Mouse (Mus musculus) right cerebral cortex, postnatal 25 days (tissue): ENCODE results near the gene Fam92b.

ENCODE experiments used
- DNase-seq: peaks from one replicate; pipeline ENCODE4 v3.0.0; 2022

Gene Fam92b

DNA sequence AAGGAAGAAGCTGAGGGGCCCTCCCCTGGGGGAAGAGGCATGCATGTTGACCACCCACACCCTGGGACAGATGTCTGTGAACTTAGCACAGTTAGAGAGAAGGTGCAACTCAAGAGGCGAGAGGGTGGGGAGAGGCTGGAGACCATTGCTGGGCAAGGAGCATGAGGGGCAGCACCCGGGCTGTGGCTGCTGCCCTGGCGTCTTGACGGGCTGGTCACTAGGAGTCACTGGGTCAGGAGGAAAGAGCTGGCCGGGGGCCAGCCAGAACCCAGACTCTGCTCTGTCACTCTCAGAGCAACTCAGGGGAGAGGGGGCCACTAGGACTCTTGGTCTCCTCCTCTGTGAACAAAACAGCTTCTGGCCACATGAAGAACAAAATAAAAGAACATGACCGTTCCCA lies 12.2 kb upstream of the Fam92b start:
- no peak for DNase-seq

GRCm38 (mm10) chr8:120188510-120188909 lies 11.2 kb upstream of the Fam92b start:
- no peak for DNase-seq

DNA sequence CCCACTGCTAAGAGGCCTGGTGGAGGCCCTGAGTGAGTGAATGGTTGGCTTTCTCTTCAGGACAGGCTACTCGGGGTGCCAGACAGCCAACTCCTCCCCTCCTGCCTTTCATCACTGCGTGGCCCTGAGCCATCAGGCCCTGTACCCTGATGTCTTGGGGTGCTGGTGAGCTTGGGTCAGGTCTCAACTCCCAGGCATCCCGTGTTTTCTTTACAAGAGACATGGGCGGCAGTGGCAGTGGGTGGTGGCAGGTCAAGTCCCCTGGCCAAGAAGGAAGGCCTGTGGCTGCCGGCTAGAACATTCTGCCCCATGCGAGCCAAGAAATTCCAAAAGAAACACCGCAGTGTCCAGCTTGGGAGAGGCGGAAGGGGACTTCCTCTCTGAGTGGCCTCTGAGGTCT lies 9.2 kb upstream of the Fam92b start:
- DNase-seq = no peak

GRCm38 (mm10) chr8:120184850-120185792 lies 7.9 kb upstream of the Fam92b start:
- no peak for DNase-seq

GRCm38 (mm10) chr8:120184366-120184765 lies 7.1 kb upstream of the Fam92b start:
- DNase-seq = no peak

GRCm38 (mm10) chr8:120181861-120182414 lies 4.7 kb upstream of the Fam92b start:
- no peak for DNase-seq

DNA sequence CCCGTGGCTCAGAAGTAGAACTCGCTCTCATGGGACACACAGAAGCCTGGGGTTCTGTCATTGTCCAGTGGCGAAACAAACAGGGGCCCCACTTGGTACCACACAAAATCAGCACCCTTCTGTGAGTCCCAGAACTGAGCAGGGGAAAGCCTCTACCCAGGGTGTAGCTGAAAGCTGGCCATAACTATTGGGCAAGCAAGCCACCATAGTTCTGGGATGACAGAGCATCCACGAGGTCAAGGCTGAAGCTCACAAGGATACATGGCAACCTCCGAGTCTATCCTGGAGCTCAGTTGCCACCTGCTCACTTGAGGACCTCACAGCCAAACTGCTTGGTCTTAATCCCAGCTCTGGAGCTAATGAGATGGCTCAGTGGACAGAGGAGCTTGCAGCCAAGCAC lies 4.0 kb upstream of the Fam92b start:
- no peak for DNase-seq

GRCm38 (mm10) chr8:120180445-120180970 lies 3.2 kb upstream of the Fam92b start:
- no peak for DNase-seq

- peak; percentile 84 for DNase-seq
Measured at GRCm38 (mm10) chr8:120179027-120179431, 1.8 kb upstream of the Fam92b start.

DNA sequence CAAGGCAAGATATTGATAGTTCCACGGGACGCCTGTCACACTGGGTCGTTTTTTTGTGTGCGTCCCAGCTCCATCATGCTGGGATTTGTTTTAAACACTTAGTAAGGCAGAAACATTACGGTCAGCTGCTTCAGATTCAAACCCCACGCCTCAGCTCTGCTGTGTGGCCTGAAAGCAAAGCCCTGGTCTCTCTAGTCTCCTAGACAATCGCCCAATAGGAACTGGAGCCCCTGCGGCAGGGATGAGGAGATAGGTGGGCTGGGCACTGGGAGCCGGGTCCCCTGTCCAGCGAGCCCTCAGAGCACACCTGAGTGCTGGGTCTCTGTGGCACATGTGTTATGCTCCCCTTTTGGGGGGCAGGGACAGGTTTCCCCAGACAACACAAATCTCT lies 853 bp upstream of the Fam92b start:
- DNase-seq = no peak

- DNase-seq = no peak
Measured at GRCm38 (mm10) chr8:120176605-120177004, 661 bp downstream of the Fam92b start.

DNA sequence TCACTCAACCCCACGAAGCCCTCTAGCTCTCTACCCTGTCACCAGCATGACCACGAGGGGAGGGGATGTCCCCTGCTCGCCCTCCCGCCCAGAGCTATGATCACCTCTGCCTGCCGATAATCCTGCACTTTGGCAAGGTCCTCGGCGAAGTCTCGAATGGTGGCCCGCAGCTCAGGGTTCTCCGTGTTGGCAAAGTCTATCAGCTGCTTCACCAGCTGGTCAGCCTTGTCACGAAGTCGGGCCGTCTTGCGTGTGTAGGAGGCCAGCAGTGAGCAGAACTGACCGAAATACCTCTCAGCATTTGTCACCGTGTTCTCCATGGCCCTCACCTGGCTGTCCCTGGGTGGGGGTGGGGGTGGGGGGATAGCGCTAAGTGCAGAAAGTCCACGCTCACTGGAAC lies 2.7 kb downstream of the Fam92b start:
- no peak for DNase-seq

GRCm38 (mm10) chr8:120173195-120173594 lies 4.1 kb downstream of the Fam92b start:
- DNase-seq = no peak

- no peak for DNase-seq
Measured at GRCm38 (mm10) chr8:120169119-120169518, 8.1 kb downstream of the Fam92b start.

- no peak for DNase-seq
Measured at GRCm38 (mm10) chr8:120167821-120168220, 9.4 kb downstream of the Fam92b start.

DNA sequence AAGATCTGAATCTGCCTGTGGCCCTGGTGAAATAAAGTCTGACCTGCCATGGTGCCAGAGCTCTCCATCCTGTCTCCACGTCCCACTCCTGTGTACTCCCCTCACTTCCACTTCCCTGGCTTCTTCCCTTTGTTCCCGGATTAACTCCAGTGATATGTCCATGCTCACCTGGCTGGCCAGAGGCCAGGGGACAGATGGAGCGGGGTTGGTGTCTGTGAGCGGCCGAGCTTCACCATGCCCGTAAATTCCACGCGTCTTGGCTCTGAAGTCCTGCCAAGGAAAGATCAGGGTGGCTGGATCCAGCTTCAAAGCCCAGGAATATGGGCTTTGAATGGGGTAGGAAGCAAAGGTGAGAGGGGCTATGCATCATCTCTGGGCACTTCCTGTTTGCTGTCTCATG lies 10.1 kb downstream of the Fam92b start:
- DNase-seq = no peak

GRCm38 (mm10) chr8:120164026-120164425 lies 13.2 kb downstream of the Fam92b start:
- no peak for DNase-seq

GRCm38 (mm10) chr8:120163376-120163775 lies 13.9 kb downstream of the Fam92b start:
- DNase-seq = no peak

DNA sequence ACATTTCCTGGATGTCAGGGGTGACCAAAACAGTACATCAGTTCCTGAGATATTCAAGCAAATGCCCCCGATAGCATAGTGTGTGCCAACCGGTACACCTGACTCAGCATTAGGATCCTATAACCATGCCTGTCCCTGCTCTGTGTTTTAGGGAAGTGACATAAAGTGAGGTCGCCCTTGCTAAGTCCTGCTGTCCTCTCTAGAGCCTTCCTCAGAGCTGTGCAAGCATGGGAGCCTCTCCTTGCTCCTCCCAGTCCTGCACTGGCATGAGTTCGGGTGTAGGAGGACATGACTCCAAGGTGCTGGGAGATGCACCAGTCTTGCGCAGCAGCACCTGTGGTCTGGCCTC lies 14.9 kb downstream of the Fam92b start:
- no peak for DNase-seq

GRCm38 (mm10) chr8:120161658-120162403 lies 15.4 kb downstream of the Fam92b start:
- no peak for DNase-seq

DNA sequence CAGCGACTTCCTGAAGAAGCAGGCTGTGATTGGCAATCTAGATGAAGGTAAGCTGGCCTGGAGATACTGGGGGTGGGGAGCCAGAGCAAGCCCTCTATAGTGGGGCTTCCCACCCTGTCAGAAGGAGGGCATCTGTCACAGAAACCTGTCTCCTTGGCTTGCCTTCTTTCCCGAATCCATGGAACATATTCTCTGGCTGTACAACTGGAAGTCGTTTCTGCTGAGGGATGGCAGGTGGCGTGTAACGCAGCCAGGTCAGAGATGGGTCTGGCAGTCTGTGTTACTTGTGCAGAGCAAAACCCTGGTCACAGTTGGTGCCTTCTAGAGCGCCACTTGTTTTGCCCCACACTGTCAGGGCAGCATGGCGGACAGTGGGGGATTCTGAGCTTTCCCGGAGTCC lies 16.9 kb downstream of the Fam92b start:
- no peak for DNase-seq

DNA sequence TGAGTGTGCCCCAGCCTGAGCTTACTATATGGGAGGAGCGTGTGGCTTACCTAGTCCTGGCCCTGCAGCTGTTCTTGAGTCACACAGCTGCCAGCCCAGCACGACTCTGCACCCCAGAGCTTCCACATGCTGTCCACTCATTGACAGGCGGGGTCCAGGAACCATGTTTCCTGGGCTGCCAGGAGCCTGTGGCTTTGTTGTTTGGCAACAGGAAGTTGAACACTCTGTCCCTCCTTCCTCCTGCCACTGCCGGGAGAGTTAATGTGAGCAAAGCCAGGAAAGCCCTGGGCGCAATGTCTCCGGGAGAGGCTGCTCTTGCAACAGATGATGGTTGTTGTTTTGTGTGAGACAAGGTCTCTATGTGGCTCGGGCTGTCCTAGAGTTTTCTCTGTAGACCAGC lies 24.6 kb downstream of the Fam92b start:
- no peak for DNase-seq

- no peak for DNase-seq
Measured at GRCm38 (mm10) chr8:120151151-120151550, 26.1 kb downstream of the Fam92b start.

- no peak for DNase-seq
Measured at GRCm38 (mm10) chr8:120150028-120150427, 27.2 kb downstream of the Fam92b start.
